Mouse (Mus musculus): ENCODE results near the gene Manba. TPM values are rescaled to one million over a fixed set of nuclear protein-coding genes. Genes with fewer than 3 reads are reported as not detected.
"Not testable (repeated sequence)": the region's sequence is repeated elsewhere in the genome, so short reads cannot be mapped to it uniquely, and the experiment has no call there.

Gene Manba
- polyA plus RNA-seq, 1 experiment: 1.7 TPM

GRCm38 (mm10) chr3:135458981-135459380 lies 26.4 kb upstream of the Manba start:
- Histone ChIP-seq H3K9me3 (no peaks in the 10 kb centered on the region), H3K4me3 (replicated peaks) (no peak overlapping the region), H3K27me3 (replicated peaks) (no peaks in the 10 kb centered on the region), H3K4me1 (no peaks in the 10 kb centered on the region), H3K36me3 (replicated peaks; ENCODE audit: low read length) (peaks cover 97% of the 10 kb centered on the region)
- TF ChIP-seq FLI1 (IDR thresholded peaks at IDR 0.05; ENCODE audit: low read length): no peak
- TF ChIP-seq GATA1 (IDR thresholded peaks at IDR 0.05; ENCODE audit: borderline replicate concordance, low read length): no peak

- Histone ChIP-seq H3K9me3 (no peaks in the 10 kb centered on the region), H3K27me3 (replicated peaks) (no peaks in the 10 kb centered on the region), H3K4me1 (peaks cover 3% of the 10 kb centered on the region; the same call in 1 of the 2 replicates), H3K36me3 (replicated peaks; ENCODE audit: low read length) (peaks cover 41% of the 10 kb centered on the region), H3K4me3 (replicated peaks) (no peak overlapping the region)
- no peak for TF ChIP-seq GATA1 (IDR thresholded peaks at IDR 0.05; ENCODE audit: borderline replicate concordance, low read length)
- TF ChIP-seq FLI1 (IDR thresholded peaks at IDR 0.05; ENCODE audit: low read length): no peak
Measured at GRCm38 (mm10) chr3:135468402-135468801, 17.0 kb upstream of the Manba start.

- no peak overlapping the region for H3K4me3 ChIP-seq (replicated peaks)
- H3K9me3 ChIP-seq: no peaks in the 10 kb centered on the region
- peaks cover 3% of the 10 kb centered on the region; the same call in 1 of the 2 replicates for H3K4me1 ChIP-seq
- H3K36me3 ChIP-seq (replicated peaks; ENCODE audit: low read length): peaks cover 34% of the 10 kb centered on the region
- TF ChIP-seq FLI1 (IDR thresholded peaks at IDR 0.05; ENCODE audit: low read length) (no peak), GATA1 (IDR thresholded peaks at IDR 0.05; ENCODE audit: borderline replicate concordance, low read length) (no peak)
- no peaks in the 10 kb centered on the region for H3K27me3 ChIP-seq (replicated peaks)
Measured at GRCm38 (mm10) chr3:135469146-135469545, 16.3 kb upstream of the Manba start.

GRCm38 (mm10) chr3:135469974-135470373 lies 15.4 kb upstream of the Manba start:
- Histone ChIP-seq H3K4me1 (peaks cover 3% of the 10 kb centered on the region; the same call in 1 of the 2 replicates), H3K4me3 (replicated peaks) (no peak overlapping the region), H3K27me3 (replicated peaks) (no peaks in the 10 kb centered on the region), H3K36me3 (replicated peaks; ENCODE audit: low read length) (peaks cover 26% of the 10 kb centered on the region), H3K9me3 (no peaks in the 10 kb centered on the region)
- TF ChIP-seq GATA1 (IDR thresholded peaks at IDR 0.05; ENCODE audit: borderline replicate concordance, low read length): no peak
- TF ChIP-seq FLI1 (IDR thresholded peaks at IDR 0.05; ENCODE audit: low read length): no peak

GRCm38 (mm10) chr3:135470823-135471222 lies 14.6 kb upstream of the Manba start:
- H3K27me3 ChIP-seq (replicated peaks): no peaks in the 10 kb centered on the region
- TF ChIP-seq FLI1 (IDR thresholded peaks at IDR 0.05; ENCODE audit: low read length): no peak
- no peak for TF ChIP-seq GATA1 (IDR thresholded peaks at IDR 0.05; ENCODE audit: borderline replicate concordance, low read length)
- peaks cover 3% of the 10 kb centered on the region; the same call in 1 of the 2 replicates for H3K4me1 ChIP-seq
- H3K36me3 ChIP-seq (replicated peaks; ENCODE audit: low read length): peaks cover 25% of the 10 kb centered on the region
- no peaks in the 10 kb centered on the region for H3K9me3 ChIP-seq
- no peak overlapping the region for H3K4me3 ChIP-seq (replicated peaks)

GRCm38 (mm10) chr3:135475025-135475424 lies 10.4 kb upstream of the Manba start:
- Histone ChIP-seq H3K4me3 (replicated peaks) (no peak overlapping the region), H3K4me1 (no peaks in the 10 kb centered on the region), H3K36me3 (replicated peaks; ENCODE audit: low read length) (no peaks in the 10 kb centered on the region), H3K27me3 (replicated peaks) (peaks cover 2% of the 10 kb centered on the region), H3K9me3 (no peaks in the 10 kb centered on the region)
- TF ChIP-seq FLI1 (IDR thresholded peaks at IDR 0.05; ENCODE audit: low read length): no peak
- no peak for TF ChIP-seq GATA1 (IDR thresholded peaks at IDR 0.05; ENCODE audit: borderline replicate concordance, low read length)

- TF ChIP-seq GATA1 (IDR thresholded peaks at IDR 0.05; ENCODE audit: borderline replicate concordance, low read length) (no peak), FLI1 (IDR thresholded peaks at IDR 0.05; ENCODE audit: low read length) (no peak)
- H3K9me3 ChIP-seq: no peaks in the 10 kb centered on the region
- no peaks in the 10 kb centered on the region for H3K4me1 ChIP-seq
Measured at GRCm38 (mm10) chr3:135476286-135476685, 9.1 kb upstream of the Manba start.

GRCm38 (mm10) chr3:135476977-135477376 lies 8.4 kb upstream of the Manba start:
- Histone ChIP-seq H3K4me3 (replicated peaks) (no peak overlapping the region), H3K27me3 (replicated peaks) (peaks cover 9% of the 10 kb centered on the region), H3K9me3 (no peaks in the 10 kb centered on the region), H3K4me1 (no peaks in the 10 kb centered on the region), H3K36me3 (replicated peaks; ENCODE audit: low read length) (no peaks in the 10 kb centered on the region)
- TF ChIP-seq GATA1 (IDR thresholded peaks at IDR 0.05; ENCODE audit: borderline replicate concordance, low read length) (no peak), FLI1 (IDR thresholded peaks at IDR 0.05; ENCODE audit: low read length) (no peak)

More at GRCm38 (mm10) chr3:135476286-135476685, 9.1 kb upstream of the Manba start:
- Histone ChIP-seq H3K27me3 (replicated peaks) (peaks cover 7% of the 10 kb centered on the region), H3K36me3 (replicated peaks; ENCODE audit: low read length) (no peaks in the 10 kb centered on the region), H3K4me3 (replicated peaks) (no peak overlapping the region)

GRCm38 (mm10) chr3:135479090-135479489 lies 6.3 kb upstream of the Manba start:
- not testable (repeated sequence) for H3K4me1 ChIP-seq; H3K9me3 ChIP-seq; H3K36me3 ChIP-seq (replicated peaks; ENCODE audit: low read length); H3K4me3 ChIP-seq (replicated peaks); H3K27me3 ChIP-seq (replicated peaks)

- H3K27me3 ChIP-seq (replicated peaks): peaks cover 9% of the 10 kb centered on the region
- TF ChIP-seq FLI1 (IDR thresholded peaks at IDR 0.05; ENCODE audit: low read length) (no peak), GATA1 (IDR thresholded peaks at IDR 0.05; ENCODE audit: borderline replicate concordance, low read length) (no peak)
Measured at GRCm38 (mm10) chr3:135480767-135481166, 4.6 kb upstream of the Manba start.

GRCm38 (mm10) chr3:135481608-135482007 lies 3.8 kb upstream of the Manba start:
- H3K4me3 ChIP-seq (replicated peaks): no peak overlapping the region
- H3K36me3 ChIP-seq (replicated peaks; ENCODE audit: low read length): no peaks in the 10 kb centered on the region
- peaks cover 7% of the 10 kb centered on the region for H3K27me3 ChIP-seq (replicated peaks)
- H3K4me1 ChIP-seq: peaks cover 9% of the 10 kb centered on the region
- H3K9me3 ChIP-seq: no peaks in the 10 kb centered on the region
- TF ChIP-seq GATA1 (IDR thresholded peaks at IDR 0.05; ENCODE audit: borderline replicate concordance, low read length) (no peak), FLI1 (IDR thresholded peaks at IDR 0.05; ENCODE audit: low read length) (no peak)

More at GRCm38 (mm10) chr3:135480767-135481166, 4.6 kb upstream of the Manba start:
- Histone ChIP-seq H3K9me3 (no peaks in the 10 kb centered on the region), H3K36me3 (replicated peaks; ENCODE audit: low read length) (no peaks in the 10 kb centered on the region), H3K4me3 (replicated peaks) (no peak overlapping the region), H3K4me1 (peaks cover 5% of the 10 kb centered on the region)

- H3K4me3 ChIP-seq (replicated peaks): peak overlapping the region; percentile 100
- not testable (repeated sequence) for H3K9me3 ChIP-seq; H3K27me3 ChIP-seq (replicated peaks); H3K36me3 ChIP-seq (replicated peaks; ENCODE audit: low read length)
- H3K4me1 ChIP-seq: peaks cover 13% of the 10 kb centered on the region
Measured at GRCm38 (mm10) chr3:135484650-135485049, 761 bp upstream of the Manba start.

All from megakaryocyte, embryonic 14.5 days (primary cell).